Mouse (Mus musculus) frontal cortex, postnatal 36 days (tissue): ENCODE measurements around the gene Col6a4.

Experiments used
- DNase-seq, 2 experiments: peaks; one replicate each; pipeline ENCODE4 v3.0.0; 2022; ENCODE audit warnings: low spot score in 2 of 2

Gene Col6a4

DNA sequence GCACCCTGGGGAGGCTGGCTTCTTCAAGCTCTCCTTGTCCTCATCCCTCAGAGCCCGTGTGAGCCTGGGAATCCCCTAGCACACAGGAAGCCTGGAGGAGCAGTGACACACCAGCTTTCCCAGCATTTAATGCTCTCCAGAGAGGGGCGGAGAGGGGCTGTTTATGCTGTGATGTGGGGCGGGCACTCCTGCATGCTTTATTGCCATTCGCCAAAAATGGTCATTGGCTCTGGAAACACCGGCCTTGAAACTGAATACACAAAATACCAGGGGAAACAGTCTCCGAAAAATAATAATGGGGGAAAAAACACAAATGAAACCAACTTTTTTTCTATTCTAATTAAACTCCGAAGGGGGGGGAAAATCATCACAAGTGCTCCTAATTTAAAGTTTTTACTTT lies at the start of gene Col6a4:
Gene Col6a4, minus strand, starts transcription at position 101 of the 400 bp plus-strand sequence.
- no peak for DNase-seq

DNA sequence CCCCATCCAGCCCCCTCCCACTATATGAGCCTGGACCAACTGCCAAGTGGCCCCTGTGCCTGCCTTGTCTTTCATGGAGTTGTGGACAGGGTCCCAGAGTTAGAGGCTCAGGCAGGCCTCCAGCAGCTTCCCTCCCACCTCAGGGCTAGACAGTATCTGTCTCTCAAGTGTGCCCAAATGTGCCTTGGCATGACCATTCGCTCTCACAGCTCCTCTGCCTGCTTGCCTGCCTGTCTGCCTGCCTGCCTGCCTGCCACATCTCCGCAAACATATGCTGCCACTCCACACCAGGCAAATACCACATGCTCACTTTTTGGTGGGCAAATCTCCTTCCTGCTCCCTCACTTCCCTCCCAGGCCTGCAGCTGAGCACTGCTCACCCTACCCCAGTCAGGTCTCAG lies 49.0 kb upstream of the Col6a4 start:
- DNase-seq, result no peak

DNA sequence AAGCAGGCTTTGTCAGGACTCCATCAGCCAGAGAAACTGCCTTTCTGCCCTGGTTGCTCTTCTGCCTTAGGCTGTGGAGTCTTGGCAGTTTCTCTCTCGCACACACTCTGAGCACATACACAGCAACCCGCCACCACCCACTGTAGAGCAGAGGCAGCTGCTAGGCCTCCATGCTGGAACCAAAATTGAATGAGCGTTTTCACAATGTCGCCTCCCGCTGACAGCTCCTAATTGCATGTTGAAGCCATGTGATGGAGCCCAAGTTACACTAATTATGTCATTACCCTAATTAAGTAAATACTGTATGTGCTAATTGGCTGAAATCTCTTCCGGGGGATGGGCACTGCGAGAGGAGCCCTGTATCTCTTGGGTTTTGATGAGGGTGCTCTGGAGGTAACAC lies 47.6 kb upstream of the Col6a4 start:
- DNase-seq, result no peak

DNA sequence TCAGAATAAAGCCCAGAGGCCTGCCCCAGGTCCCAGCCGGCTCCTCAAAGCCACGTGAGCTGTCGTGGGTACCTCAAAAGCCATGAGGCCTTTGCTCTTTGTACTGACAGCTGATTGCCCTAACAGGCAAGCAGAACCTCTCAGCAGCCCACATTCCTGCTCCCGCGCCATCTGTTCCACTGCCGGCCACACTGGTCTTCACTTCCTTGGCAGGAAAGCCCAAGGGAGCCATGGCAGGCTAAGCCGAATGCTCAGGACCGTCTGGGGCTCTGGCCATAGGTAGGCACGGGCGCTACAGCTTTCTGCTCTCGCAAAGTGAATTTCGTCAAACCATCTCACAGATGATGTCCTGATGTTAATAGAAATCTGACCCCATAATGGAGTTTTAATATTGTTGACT lies 45.4 kb upstream of the Col6a4 start:
- DNase-seq, result no peak

DNA sequence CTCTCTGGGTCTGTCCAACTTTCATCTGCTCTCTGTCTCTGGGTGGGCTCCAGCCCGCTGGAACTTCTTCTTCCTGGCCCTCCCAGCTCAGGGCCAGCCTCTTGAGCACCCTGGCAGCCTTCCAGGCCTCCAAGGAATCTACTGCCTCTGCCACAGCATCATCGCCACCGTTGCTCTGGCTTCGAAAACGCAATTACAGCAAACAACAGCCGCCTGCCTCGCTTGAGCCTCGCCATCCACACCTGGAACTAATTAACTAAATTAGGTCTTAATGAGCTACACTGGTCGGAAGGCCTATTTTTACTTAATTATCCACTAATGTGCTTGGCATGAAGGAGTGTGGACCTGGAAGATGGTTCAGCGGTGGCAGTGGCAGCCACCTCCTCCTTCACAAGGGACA lies 43.2 kb upstream of the Col6a4 start:
- DNase-seq, result no peak

DNA sequence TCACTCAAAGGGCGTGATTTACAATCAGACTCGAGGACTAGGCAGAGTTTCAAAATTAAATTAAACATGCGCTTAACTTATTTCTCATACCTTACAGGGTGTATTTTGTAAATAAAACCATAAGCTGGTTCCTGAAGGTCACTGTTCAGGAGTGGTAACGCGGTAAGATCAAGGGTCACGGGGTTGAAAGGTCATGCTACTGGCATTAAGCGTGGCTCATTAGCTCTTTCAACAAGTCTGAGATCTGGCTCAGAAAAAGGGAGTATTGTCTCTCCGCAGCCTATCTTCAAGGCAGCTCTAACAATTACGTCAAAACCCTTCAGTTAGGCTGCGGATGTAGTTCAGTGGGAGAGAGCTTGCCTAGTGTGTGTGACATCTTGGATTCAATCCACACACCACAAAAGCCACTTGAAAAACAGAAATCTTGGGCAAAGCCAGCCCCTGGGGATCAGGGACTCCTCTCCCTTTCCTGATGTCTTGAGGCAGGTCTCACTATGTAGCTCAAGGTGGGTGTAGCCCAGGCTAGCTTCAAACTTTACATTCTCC lies 41.2 kb upstream of the Col6a4 start:
- no peak for DNase-seq

DNA sequence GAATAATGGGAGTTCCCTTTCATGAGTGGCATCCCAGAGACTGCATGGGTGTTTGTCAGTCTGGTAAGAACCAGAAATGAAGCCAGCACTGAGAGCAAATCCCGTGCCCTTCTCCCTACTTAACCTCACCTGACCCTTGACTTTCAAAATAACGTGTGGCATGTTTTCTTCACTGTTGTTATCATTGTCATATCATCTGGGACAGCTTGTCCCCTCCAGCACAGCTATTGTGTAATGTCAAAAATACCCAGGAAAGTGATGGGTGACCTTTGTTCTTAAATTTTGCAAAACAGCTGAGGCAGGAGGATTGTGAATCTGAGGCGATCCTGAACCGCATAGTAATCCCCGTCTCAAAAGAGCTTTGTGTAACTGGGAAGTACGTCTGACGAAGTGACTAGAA lies 33.7 kb upstream of the Col6a4 start:
- no peak for DNase-seq

DNA sequence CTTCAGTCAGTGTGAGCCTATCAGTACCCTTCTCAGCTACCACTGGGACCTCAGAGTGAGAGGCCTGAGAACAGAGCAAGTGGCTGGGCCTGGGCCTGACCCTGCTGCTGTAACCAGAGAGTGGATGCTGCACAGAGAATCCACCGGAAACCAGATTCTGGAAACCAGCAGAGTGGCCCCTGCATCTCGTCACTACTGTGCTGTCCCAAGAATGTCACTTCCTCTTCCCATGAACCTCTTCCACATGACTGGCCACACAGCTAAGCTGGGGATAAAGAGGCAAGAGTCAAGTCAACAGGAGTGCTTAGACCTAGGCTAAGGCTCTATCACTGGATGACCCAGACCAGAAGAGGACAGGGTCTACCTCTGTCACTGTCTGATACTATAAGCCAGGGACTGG lies 32.5 kb upstream of the Col6a4 start:
- no peak for DNase-seq

DNA sequence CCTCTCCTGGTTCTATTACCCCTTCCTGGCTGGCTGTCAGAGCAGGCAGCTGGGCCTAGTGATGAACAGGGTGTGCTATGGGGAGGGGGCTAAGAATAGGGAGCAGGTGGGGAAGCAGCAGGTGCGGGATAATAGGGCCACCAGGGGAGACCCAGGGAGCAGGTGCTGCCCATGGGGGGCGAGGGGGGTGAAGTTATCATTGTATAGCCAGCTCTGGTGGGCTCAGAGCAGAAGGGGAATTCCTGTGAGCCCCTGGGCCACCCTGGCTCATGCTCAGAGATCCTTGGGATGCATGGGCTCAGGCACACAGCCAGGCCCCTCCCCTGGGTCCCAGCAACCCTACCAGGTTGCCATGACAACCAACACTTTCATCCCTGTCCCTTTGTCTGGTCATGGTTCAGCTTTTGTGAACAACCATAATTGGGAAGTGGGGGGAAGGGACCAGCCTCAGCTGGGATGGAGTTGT lies 30.2 kb upstream of the Col6a4 start:
- DNase-seq, result peak in 1 of 2 experiments; percentile 26

DNA sequence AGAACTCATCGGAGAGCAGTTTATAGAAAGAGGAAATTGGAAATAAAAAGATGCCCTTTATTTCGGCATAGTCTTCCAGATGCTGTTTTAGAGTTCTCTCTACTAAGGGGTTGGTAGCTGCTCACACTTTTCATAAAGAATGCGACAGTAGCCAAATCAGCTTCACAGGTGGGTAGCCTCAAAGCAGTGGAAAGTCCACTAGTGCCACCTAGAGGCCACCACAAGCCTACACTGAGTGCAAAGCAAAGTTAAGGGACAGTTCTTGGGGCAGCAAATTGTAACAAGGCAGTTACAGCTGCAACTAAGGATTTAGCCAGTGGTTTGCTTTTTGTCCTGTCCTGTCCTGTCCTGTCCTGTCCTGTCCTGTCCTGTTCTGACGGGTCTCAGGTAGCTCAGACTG lies 27.0 kb upstream of the Col6a4 start:
- DNase-seq, result peak; percentile 33 to 57

DNA sequence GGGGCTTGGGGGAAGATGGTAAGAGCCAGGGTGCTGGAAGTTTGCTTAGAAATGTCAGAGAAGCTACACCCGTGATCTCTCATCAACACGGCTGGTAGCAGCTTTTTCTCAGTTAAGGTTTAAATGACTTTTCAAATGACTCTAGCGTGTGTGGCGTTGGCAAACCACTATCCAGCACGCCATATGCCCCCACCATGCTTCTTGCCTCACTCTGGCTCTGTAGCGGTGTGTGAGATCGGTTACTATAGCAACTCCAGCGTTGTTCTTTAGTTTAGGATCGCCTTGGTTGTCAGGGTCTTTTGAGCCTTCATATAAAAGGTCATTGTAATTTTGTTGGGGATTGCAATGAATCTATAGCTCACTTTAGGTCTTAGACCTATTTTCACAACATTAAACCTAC lies 22.5 kb upstream of the Col6a4 start:
- DNase-seq, result no peak

DNA sequence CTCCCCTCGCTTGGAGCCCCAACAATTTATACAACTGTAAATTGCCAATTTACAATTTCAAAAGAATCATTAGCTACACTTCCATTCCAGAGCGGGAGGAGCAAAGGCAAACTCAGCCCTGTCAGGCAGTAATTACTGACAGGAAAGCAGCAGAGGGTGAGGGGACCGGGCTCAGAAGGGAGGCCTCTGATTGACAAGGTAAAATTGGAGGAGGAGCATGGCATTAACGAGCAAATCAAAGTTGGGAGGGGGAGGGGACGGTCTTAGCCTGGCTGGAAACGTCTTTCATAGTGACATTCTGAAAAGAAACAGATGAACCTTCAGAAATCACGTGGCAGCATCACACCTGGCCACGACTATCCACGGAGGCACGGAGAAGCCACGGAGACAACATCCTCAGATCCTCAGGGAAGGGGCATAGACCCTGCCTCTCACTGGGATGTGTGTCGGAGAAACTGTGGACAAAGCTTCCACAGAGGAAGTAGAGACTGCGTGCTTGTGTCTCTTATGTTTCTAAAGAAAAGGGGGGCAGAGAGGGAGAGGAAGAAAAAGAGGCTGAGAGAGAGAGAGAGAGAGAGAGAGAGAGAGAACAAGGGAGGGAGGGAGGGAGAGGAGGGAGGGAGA lies 19.3 kb upstream of the Col6a4 start:
- DNase-seq, result no peak

DNA sequence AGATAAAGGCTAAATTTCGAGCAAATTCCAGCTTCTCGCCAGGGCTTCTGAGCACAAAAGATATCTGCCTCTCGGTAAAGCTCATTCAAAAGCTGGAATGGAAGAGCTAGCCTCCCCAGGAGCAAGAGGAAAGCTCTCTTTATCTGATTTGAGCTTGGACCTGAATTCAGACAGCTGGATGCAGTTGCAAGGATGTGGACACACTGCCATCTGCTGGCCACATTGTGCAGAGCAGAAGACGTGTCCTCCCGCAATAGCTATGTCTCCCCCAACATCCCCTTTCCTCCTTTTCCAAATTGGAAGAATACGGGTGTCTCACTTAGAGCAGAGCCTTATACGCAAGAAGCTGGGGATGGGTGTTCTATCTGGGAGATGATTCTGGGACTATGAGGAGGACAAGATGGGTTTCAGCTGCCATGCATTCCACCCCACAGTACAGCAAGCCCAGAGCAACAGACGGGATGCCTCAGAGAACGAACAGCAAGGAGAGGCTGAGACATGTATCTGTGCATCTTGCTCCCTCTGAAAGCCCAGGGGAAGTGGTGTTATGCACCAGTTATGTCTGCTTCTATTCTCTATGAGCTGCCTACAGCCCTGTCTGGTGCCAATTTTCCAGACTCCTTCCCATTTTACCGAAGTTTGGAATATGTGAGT lies 16.3 kb upstream of the Col6a4 start:
- peak; percentile 87 to 88 for DNase-seq

DNA sequence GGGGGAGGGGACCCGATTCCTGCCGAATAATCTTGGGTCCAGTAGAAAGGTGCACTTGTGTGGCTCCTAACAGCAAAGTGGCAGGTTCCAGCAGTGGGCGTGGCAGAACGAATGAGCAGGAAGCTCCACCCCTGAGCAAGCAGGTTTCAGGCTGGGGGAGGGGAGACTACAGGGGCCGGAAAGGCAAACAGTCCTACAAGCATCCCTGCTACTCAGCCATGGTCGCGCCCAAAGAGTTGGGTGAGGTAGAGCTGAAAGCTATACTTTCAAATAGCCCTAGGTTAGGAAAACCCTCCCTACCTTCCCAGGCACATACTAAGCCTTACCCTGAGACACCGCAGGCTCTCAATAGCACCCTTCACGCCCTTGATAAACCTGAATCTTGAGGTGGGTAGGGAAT lies 9.7 kb upstream of the Col6a4 start:
- no peak for DNase-seq

DNA sequence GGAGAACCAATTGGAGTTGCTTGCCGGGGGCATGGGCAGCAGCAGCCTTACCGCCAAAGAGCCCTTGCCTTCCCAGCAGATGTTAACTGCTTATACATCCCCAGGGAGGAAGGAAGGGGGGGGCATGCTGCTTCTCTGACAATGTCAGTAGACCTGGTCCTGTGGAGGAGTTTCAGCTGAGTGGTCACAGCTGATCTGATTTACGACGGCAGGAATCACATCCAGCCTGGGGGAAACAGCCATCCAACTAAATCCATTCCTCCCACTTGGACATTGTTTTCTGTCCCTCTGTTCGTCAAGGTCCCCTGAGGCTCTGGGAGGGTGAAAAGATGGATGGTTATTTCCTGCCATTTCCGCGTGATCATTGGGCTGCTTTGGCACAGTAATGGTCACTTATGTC lies 7.8 kb upstream of the Col6a4 start:
- DNase-seq, result no peak

DNA sequence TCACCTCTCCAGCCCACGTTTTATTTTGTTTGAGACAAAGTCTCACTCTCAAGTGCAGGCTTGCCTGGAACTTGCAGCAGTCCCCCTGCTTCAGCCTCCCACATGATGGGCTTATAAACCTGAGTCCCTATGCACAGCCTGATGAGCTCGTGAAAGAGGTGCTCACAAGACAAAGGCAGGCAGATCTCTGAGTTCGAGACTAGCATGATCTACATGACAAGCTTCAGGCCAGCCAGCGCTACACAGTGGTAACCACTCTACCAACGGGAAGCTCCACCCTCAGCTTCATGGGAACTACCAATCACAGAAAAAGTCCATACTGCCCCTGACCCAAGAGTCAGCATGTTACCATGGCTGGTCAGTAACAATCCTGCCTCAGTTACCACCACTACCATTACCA lies 4.6 kb upstream of the Col6a4 start:
- DNase-seq, result no peak

DNA sequence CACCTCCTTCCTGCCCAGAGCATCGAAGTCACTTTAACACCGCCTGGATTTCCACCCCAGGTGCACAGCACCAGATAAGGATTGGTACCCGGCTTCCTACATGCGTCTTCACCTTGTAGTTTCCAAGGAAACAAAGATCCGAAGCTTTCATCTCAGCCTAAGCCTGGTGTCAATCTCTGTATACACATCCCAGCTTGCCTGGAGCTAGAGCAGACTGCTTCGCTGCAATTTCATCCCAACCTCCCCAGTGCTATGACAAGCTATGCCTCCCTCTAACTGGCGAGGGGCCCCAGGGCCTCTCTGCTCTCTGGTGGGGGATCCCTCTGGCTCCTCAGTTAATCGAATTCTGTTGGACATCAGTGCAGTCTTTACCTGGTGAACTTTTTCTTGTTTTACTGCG lies 3.7 kb upstream of the Col6a4 start:
- DNase-seq, result no peak

DNA sequence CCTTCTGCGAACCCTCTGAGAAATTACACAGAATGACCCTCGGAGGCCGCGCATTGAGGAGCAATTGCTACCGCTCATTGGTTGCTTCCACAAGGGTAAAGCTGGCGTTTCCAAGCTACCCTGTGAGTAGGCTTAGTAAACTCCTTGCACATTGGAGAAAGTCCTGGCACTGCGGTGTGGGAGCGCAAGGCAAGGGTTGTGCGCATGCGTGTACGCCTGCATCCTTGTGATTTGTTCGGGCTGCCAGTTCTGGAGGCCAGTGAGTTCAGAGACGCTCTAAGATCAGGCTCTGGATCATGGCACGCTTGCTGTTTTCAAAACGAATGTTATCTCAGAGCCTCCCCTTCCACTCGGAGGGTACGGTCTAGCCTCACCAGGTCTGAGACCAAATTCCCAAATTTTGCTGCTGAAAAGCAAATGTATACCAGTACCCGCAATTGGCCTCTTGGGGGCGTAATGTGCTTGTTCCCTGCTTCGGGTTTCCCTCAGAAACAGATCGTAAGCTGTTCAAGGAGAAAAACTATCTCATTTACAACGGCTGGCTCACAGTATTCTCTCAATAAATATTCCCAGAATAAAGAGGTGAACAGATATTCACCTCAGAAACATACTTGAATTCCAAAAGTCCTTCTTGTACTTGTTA lies 2.9 kb upstream of the Col6a4 start:
- DNase-seq, result no peak

DNA sequence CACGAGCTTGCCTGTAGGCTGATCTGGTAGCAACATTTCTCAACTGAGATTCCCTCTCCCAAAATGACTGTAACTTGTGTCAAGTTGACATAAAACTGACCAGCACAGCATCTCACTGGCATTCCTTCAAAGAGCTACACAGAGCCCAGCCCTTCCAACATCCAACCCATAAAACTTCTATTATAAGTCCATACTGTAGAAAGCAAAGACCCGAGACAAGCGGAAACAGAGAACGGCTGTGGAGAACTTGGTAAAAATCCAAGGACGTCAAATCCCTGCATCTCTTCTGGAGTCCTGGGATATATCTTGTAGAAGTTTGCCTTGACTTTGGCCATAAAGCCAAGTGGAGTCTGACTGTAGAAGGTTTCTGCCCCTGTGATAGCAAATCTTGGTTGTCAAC lies 15.1 kb downstream of the Col6a4 start:
- no peak for DNase-seq

DNA sequence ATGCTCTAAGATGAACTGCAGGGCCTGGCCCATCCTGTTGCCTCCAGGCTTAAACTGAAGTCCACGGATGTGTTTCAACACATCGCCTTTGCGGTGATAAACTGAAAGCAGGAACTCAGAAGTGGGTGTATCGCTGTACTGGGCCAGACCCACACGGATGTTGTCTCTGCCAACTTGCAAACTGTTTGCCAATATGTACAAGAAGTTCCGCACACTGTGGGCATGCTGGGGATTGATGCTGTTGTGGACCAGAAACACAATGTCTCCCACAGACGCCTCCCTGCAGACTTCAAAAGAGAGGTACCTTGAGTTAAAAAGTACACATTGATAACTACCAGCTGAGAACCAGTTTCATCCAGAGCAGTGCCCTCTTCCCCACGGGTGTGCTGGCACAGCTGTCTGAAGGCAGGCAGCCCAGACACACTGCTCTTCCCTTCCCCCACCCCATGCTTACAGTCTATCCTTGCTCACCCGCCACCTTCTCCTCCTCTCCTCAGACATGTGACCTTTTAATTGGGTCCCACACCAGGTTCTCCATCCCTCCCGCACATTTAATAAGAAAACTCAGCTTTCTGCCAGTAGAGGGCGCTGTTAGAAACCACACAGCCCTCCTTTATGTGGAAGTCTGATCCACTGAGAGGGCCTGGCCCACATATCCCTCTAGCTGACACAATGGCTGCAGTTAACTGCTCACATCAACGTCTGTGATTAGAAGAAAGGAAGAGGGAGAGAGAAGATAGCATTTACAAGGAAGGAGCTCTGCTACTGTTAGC lies 16.1 kb downstream of the Col6a4 start:
- DNase-seq, result peak; percentile 18 to 28

DNA sequence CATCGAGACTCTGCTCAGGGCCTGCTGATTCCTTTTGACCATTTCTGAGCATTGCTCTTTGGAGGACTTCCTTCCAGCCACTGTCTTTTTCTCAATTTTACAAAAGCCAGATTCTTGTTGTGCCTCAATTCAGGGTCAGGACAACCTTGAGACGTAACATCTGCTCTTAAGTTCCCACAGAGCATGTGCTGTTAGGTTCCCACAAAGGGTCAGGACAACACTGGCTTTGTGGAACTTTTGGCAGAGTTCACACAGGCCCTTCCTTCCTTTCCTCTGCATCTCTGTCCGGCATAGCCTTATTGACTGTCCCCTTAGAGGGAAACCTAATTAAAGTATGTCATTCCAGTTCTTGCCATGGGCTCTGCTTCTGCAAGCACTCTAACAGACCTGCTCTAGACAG lies 18.6 kb downstream of the Col6a4 start:
- no peak for DNase-seq

DNA sequence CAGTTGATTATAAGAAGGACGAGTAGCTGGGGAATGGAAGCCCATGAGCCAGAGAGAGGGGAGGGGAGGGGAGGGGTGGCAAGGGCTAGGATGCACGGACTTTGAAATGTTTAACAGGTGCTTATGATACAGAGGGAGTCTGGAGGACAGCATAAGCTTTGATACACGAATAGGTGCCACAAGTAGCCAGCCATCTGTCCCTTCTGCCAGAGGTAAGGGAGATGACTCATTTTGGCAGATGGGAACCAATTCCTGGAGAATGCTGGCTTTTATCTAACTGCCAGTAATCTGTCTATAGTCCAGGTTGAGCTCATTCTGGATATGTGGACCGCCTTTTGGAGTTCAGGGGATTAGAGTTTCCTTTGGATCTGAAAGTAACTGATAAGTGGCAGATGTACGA lies 20.3 kb downstream of the Col6a4 start:
- DNase-seq, result peak in 1 of 2 experiments; percentile 52
